Mouse (Mus musculus) liver, postnatal 0 days (tissue): Measurements from ENCODE around the gene Ptpn14. TPM values are rescaled to one million over a fixed set of nuclear protein-coding genes. Genes with fewer than 3 reads are reported as not detected.

Source experiments
- ATAC-seq: fragments of 200-750 bp; cut with Nextera tagmentation; 2 replicates; pipeline ENCODE4 v1.8.0; 2017; ENCODE audit warnings: mild to moderate bottlenecking, moderate library complexity
- DNase-seq: peaks from one replicate; pipeline ENCODE4 v3.0.0-alpha.2; 2016
- H3K27ac ChIP-seq: fragments of 300-500 bp; sonication (generic); 2 replicates; pipeline ENCODE4 v1.5.1; 2014; ENCODE audit warnings: antibody characterized with exemption, moderate library complexity, mild to moderate bottlenecking, low read depth
- H3K27me3 ChIP-seq: fragments of 300-500 bp; sonication (generic); 2 replicates; pipeline ENCODE4 v1.6.1; 2014; ENCODE audit warnings: low read length, control low read depth, mixed read lengths; ENCODE audit not compliant: insufficient read depth
- H3K36me3 ChIP-seq: fragments of 300-500 bp; sonication (generic); replicated peaks from 2 replicates; pipeline ENCODE4 v1.6.1; 2014; ENCODE audit warnings: mild to moderate bottlenecking, control low read depth, low read length, moderate library complexity, mixed read lengths; ENCODE audit not compliant: insufficient read depth
- H3K4me1 ChIP-seq: fragments of 300-500 bp; sonication (generic); 2 replicates; pipeline ENCODE4 v1.6.1; 2014; ENCODE audit warnings: antibody characterized with exemption, mild to moderate bottlenecking, control low read depth; ENCODE audit not compliant: insufficient read depth
- H3K4me2 ChIP-seq: fragments of 300-500 bp; sonication (generic); 2 replicates; pipeline ENCODE4 v1.6.1; 2014; ENCODE audit warnings: low read depth, mild to moderate bottlenecking, low read length, moderate library complexity, mixed read lengths
- H3K4me3 ChIP-seq: fragments of 300-500 bp; sonication (generic); 2 replicates; pipeline ENCODE4 v1.5.1; 2014; ENCODE audit warnings: low read depth, low read length
- H3K9ac ChIP-seq: fragments of 300-500 bp; sonication (generic); replicated peaks from 2 replicates; pipeline ENCODE4 v1.6.1; 2014; ENCODE audit warnings: mild to moderate bottlenecking, moderate library complexity
- H3K9me3 ChIP-seq: fragments of 300-500 bp; sonication (generic); 2 replicates; pipeline ENCODE4 v1.6.1; 2016; ENCODE audit warnings: mild to moderate bottlenecking, control low read depth, low read length, mixed read lengths
- CTCF ChIP-seq: sonication (generic); IDR thresholded peaks from 2 replicates; pipeline ENCODE4 v1.5.1; 2016; ENCODE audit warnings: antibody characterized with exemption, low read depth
- EP300 ChIP-seq: IDR thresholded peaks from 2 replicates; pipeline ENCODE4 v1.6.1; 2016; ENCODE audit warnings: antibody characterized with exemption, low read depth, mild to moderate bottlenecking
- WGBS: fragments of 180-500 bp; shearing (Covaris S2); extraction: QIAGEN DNeasy Blood & Tissue Kit; methylation state at CpG from one replicate; pipeline ENCODE4 v1.1.7; 2014; ENCODE audit not compliant: insufficient replicate concordance; 5-methylcytosine and 5-hydroxymethylcytosine counted together
- polyA plus RNA-seq: library from polyadenylated mRNA; unstranded; fragments of >200 nt; fragmentation: Nextera tagmentation; extraction: Ambion mirVana; gene quantifications from 2 replicates; pipeline ENCODE4 v1.2.1, GENCODE M21; 2015

Ptpn14 gene
- polyA plus RNA-seq, 1 experiment from 2014 or later, result 0.33 TPM

DNA sequence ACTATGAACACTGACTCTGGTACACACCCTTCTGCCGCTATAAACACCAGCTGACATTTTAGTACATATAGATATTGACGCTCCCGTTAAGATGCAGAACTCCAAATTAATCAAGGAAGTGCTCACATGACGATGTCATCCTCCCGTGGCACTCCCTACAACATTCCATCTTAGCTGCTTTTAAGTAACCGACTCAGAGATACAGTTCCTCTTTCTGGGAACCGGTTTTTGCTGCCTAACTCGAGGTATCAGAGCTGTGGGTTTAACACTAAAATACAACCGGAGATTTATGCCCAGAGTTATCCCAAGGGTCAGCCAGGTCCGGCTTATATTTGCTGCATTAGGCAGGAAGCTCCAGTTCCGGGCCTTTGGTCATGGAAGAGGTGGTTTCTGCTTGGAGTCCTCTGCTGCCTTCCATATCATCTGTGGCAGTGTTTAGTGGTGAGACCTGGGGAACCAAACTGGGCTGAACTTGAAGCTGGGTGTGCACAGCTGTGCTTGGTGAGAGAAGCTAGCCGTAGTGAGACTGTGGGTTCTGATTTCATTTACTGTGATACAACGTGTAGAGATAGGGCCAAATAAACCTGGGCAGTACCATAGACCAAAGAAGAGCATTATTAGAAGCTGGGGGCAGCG is 64.6 kb downstream of the Ptpn14 start:
- no peak overlapping the region for H3K4me3 ChIP-seq
- H3K9ac ChIP-seq, result no peak overlapping the region
- no peaks in the 10 kb centered on the region for H3K27me3 ChIP-seq
- no peak overlapping the region for H3K27ac ChIP-seq
- no peaks in the 10 kb centered on the region for H3K9me3 ChIP-seq
- DNase-seq, result no peak
- peaks cover 3% of the 10 kb centered on the region; the same call in 1 of the 2 replicates for H3K4me1 ChIP-seq
- TF ChIP-seq EP300 (no peak), CTCF (no peak)
- H3K36me3 ChIP-seq, result no peaks in the 10 kb centered on the region
- H3K4me2 ChIP-seq, result no peak overlapping the region
- ATAC-seq, result no peak
- 38% methylated on average over 14 of the region's 14 CpGs for WGBS

DNA sequence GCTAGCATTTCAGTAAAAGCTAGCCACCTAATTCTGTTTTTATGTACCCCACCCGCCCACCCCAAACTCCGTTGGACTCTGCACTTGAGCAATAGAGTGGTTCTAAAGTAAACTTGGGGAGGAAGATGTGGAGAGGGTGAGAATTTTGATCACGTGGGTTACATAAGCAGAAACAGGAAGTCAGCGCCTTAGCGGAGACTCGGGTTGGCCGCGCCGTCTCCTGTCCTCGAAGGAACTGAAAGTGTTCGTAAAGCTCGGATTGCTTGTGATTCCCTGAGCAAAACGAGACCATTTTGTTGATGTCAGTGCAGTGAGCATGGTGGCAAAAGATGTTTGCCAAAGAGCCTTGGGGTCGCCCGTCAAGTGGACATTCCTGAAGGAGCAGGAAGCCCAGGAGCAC is 70.9 kb downstream of the Ptpn14 start:
- no peak for TF ChIP-seq EP300
- no peak for TF ChIP-seq CTCF
- Histone ChIP-seq H3K9ac (no peak overlapping the region), H3K9me3 (no peaks in the 10 kb centered on the region), H3K27ac (peak overlapping the region; percentile 64), H3K36me3 (no peaks in the 10 kb centered on the region), H3K4me1 (peaks cover 21% of the 10 kb centered on the region), H3K27me3 (no peaks in the 10 kb centered on the region), H3K4me2 (peak overlapping the region; percentile 32; the same call in 1 of the 2 replicates), H3K4me3 (no peak overlapping the region)
- ATAC-seq (peak; percentile 49), DNase-seq (peak; percentile 50)
- 27% methylated on average over 15 of the region's 15 CpGs for WGBS

DNA sequence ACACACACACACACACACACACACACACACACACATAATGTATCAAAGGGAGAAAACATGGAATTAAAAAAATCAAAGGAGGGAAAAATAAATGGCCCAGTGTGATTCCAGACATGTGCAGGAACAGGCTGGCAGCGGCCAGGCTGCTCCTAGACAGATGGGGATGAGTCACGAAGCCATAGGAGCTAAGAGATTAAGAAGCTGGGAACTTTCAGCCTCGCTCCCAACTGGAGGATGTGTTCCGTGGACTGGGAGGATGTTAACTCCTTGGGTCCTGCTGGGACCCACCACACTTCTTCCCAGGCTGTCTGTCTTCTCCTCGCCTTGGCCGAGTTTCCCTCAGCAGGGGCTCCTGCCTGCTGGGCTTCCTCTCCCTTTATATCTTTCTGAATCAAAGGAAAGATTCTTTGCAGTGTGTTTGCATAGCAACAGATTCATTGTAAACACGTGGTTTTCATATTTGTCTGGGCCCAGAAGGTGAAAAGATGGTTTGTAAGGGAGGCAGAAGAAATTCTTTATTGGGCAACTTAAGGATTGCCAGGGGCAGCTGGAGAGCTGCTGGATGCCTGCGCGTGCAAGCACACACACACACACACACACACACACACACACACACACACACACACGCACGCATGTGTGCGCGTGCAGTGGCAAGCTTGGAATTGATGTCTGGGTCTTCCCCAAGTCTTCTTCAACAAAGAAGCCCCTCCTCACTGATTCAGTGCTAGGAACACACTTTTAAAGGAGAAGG is 72.3 kb downstream of the Ptpn14 start:
- Histone ChIP-seq H3K27ac (no peak overlapping the region), H3K9me3 (no peaks in the 10 kb centered on the region), H3K9ac (no peak overlapping the region), H3K4me2 (no peak overlapping the region), H3K4me3 (no peak overlapping the region), H3K4me1 (peaks cover 21% of the 10 kb centered on the region), H3K36me3 (no peaks in the 10 kb centered on the region), H3K27me3 (no peaks in the 10 kb centered on the region)
- DNase-seq (no peak), ATAC-seq (0 out of 2 replicates have a peak, but pooled peaks have one; percentile 14)
- TF ChIP-seq CTCF (no peak), EP300 (no peak)
- WGBS, result 78% methylated on average over 13 of the region's 13 CpGs

DNA sequence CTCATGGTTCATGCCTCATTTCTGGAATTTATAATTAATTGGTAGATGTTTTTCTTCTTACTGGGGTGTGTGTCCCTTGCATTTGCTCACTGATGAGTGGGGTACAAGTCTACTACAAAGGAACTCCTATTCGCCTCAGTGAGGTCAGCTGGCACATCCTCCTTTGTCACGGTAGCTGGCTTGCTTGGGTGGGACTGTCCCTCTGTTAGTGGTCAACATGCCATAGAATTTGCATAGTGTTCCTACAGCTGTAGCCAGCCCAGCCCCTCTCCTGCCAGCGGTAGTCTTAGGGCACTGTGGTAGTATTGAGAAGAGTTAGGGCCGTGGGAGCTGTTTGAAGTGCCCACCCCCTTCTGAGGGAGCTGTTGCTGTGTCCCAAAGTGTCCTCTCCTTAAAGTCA is 73.2 kb downstream of the Ptpn14 start:
- H3K4me1 ChIP-seq, result peaks cover 17% of the 10 kb centered on the region
- H3K27me3 ChIP-seq, result no peaks in the 10 kb centered on the region
- H3K27ac ChIP-seq, result no peak overlapping the region
- peak; percentile 21 for DNase-seq
- no peaks in the 10 kb centered on the region for H3K36me3 ChIP-seq
- peak; percentile 58 for ATAC-seq
- no peak overlapping the region for H3K9ac ChIP-seq
- no peak overlapping the region for H3K4me2 ChIP-seq
- TF ChIP-seq EP300 (no peak), CTCF (no peak)
- no peaks in the 10 kb centered on the region for H3K9me3 ChIP-seq
- WGBS, result 74% methylated on average over 4 of the region's 4 CpGs
- H3K4me3 ChIP-seq, result no peak overlapping the region

DNA sequence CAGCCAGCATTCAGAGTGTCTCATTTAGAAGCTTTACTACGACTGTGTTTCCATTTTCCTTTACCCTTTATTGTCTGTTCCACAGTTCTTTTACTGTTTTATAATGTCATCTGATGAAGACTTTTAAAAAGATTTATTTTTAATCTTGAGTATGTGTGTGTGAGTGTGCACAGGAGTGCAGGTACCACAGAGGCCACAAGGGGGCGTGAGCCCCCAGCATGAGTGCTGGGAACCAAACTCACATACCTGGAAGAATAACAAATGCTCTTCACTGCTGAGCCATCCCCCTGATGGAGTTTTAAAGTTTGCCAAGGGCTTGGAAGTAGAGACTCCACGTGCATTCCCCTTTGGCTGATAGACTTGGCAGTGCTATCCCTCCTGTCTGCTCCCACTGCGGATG is 74.5 kb downstream of the Ptpn14 start:
- Histone ChIP-seq H3K36me3 (no peaks in the 10 kb centered on the region), H3K27ac (no peak overlapping the region), H3K4me2 (no peak overlapping the region), H3K4me1 (peaks cover 17% of the 10 kb centered on the region), H3K9me3 (no peaks in the 10 kb centered on the region), H3K9ac (no peak overlapping the region), H3K27me3 (no peaks in the 10 kb centered on the region), H3K4me3 (no peak overlapping the region)
- DNase-seq, result no peak
- no peak for ATAC-seq
- TF ChIP-seq EP300, result no peak
- peak; percentile 38 for TF ChIP-seq CTCF
- 78% methylated on average over 4 of the region's 4 CpGs for WGBS

DNA sequence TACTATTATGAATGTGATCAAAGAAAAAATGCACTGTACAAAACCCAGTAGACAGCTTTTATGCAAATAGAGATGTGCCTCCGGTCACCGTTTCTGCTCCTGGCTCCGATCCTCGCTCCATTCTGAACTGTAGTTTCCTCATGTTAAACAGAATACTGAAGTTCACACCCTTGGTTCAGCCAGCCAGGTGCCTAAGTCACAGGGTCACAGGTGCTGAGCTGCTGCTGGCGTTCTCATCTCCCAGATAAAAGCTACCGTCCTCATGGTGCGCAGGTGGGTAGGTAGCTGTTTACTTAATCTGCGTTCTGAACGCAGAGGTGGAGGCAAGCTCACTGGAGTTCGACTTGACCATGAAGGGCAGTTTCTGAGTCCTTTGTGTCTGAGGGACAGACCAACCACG is 75.7 kb downstream of the Ptpn14 start:
- H3K4me2 ChIP-seq, result no peak overlapping the region
- no peak for TF ChIP-seq CTCF
- ATAC-seq, result no peak
- H3K36me3 ChIP-seq, result no peaks in the 10 kb centered on the region
- no peak for DNase-seq
- H3K9ac ChIP-seq, result no peak overlapping the region
- peaks cover 17% of the 10 kb centered on the region for H3K4me1 ChIP-seq
- H3K27me3 ChIP-seq, result no peaks in the 10 kb centered on the region
- no peak overlapping the region for H3K27ac ChIP-seq
- H3K4me3 ChIP-seq, result no peak overlapping the region
- no peaks in the 10 kb centered on the region for H3K9me3 ChIP-seq
- 73% methylated on average over 11 of the region's 11 CpGs for WGBS
